Mouse (Mus musculus) frontal cortex, postnatal 25 days (tissue): ENCODE results near the gene Leng8.
"Not testable (repeated sequence)": the region's sequence is repeated elsewhere in the genome, so short reads cannot be mapped to it uniquely, and the experiment has no call there.

ENCODE experiments used
- DNase-seq, 2 experiments: peaks; one replicate each; pipeline ENCODE4 v3.0.0; 2022; ENCODE audit warnings: low spot score in 2 of 2

Gene Leng8

DNA sequence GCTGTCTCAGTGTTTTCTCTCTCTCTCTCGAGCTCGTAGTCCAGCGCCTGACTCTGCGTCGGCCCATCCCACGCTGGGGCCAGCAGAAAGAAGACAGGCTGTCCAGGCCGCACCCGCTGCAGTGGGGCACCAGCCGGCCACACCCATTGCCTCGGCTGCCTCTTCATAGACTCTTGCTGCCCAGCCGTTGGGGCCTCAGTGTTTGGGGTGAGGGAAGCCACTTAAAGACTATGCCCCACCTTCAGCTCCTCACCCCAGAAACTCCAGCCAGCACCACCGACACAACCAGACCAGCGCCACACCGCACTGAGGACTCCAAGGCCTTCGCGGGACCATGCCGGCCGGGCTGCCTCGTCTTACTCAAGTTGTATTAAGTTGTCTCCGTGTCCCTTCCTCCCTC is 10.5 kb downstream of the Leng8 start:
- no peak for DNase-seq

DNA sequence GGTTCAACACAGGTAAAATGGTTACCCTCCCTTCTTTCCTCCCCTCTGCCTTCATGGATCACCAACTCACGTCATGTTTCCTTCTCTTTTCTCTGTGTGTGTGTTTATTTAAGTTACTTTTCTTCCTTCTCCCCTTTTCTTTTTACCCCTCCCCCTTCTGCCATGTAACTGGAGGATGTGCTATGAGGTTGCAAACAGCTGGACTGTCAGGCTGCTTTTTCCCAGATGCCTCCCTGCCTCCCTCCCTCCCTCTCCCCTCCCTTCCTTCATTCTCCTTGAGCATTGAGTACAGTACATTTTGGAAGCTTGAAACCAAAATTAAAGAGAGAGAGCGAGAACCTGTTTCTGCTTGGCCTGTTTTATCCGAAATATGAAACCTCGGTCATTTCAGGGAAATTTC is 11.0 kb downstream of the Leng8 start:
- no peak for DNase-seq

DNA sequence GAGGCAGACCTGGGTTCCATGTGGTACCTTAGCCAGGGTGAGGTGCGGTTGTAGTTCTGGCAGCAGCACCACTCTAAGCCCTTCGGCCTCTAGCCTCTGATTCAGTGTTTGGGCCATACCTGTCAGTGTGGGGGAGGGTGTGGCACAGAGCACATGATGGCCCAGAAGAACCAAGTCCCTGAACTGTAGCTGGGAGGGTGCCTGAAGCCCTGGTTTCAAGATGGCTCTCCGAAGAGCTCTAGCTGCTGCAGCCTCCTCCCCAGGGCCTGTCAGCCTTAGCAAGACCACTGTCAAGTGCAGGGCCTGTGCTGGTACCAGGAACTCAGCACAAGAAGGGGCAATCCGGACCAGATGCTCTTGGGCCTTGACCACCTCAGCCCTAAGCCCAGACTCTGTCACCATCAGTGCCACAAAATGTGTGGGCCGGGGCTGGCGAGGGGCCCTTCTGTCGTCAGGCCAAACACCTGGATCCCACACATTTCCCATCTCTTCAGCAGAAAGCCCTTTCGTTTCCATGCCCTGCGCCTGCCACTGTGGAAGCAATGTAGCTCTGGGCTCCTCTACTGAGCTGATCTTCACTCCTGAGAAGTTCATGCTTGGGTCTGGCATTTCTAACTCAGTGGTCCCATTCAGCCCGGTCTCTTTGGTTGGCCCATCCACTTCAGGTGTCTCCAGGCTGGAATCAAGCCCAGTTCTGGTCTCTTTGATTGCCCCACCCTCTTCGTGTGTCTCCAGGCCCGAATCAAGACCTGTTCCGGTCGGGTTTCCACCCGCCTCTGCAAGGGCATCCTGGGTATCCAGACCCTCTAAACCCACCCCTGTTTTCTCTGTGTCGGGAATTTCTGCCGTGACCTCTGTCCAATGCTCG is 11.7 kb downstream of the Leng8 start:
- peak in 1 of 2 experiments; percentile 11 for DNase-seq

DNA sequence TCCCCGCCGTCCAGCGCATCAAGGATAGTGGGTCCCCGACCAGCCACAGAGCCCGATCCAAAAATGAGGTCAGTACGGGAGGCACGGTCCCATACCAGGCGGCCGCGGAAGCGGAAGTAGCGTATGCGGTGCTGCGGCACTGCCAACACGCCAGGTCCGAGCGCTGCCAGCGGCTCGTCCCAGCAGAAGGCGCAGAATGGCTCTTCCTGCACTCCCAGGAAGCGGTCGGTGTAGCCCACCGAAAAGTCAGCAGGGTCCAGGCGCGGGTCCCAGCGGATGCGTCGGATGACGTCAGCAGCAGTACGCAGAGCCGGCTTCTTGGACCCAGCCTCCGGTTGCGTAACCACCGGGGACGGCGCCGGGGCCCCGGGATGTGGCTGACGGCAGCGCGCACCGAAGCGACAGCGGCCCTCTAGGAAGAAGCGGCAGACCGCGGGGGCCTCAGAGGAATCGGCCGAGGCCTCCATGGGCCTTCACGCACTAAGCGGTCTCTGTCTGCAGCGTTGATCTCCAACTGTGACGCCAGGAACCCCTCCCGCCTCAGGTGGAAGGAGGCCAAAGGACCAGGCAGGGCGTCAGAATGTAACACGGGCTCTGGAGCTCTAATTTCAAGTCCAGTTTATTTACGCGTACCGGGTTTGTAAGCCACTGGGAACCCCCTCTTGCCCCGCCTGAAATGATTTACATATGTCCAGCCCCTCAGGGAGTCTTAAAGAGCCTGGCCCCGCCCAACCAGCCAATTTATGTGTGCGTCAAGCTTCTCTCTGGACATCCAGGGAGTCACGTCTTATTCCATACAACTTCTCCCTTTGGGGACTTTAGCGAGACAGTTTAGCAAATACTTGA is 12.6 kb downstream of the Leng8 start:
- peak; percentile 77 to 83 for DNase-seq

DNA sequence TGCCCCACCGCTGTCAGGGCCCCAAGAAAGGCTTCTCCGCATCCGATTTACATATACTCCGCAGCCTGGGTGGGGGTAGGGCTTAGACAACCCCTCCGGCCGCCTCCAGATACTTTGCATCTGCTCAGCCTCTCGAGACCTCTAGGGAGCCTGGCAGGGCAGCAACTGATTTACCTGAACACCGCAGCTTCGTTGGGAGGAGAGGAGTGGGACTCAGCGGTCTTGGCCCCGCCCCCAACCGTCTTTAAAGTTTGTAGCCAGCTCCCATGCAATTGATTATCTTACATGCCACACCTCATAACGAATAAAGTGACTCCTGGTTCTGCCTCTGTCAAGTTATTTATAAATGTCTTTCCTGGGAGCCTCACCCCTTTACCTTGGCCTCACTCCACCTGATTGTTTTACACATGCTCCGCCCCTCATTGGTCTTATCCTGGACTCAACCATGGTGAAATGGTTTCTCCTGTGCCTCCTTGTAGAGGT is 13.3 kb downstream of the Leng8 start, which contains the start of gene Leng9:
TSS of gene Leng9 (minus strand) at position 316 of the 483 bp plus-strand sequence.
- DNase-seq = peak in 1 of 2 experiments; percentile 25

DNA sequence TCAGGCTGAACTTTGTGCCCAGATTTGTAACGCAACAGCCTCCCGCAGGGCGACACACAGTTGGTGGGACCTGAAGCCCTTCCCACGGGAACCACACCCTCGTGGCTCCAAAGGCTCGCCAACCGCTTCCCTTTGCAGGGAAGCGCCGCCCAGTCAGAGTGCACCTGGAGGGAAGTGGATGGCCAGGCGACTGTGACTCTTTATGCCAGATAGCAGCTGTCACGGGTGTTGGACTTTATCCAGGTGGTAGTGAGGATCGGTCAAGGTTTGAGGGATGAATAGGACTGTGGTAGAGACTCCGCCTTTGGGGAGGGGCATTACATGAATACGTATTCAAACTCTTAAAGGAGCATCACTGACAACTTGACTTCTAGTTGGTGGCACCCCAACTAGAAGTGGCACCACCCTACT is 14.0 kb downstream of the Leng8 start:
- DNase-seq = peak in 1 of 2 experiments; percentile 21

DNA sequence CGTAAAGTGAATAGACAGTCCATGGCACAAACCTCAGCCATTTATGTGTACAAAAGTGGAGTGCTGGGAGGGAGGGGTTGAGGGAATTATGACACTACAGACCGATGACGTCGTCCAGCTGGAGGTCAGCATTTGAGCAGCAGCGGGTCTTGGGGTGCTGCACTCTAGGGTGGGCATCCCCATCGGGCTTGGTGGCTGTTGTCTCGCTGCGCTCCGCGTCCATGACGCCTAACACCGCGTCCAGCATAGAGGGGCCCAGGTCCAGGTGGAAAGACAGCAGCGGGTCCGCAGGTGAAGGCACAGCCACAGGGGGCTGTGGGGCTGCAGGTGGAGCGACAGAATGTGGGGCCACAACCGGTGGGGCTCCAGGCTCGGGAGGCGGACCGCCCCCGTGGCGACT is 14.4 kb downstream of the Leng8 start:
- no peak for DNase-seq

DNA sequence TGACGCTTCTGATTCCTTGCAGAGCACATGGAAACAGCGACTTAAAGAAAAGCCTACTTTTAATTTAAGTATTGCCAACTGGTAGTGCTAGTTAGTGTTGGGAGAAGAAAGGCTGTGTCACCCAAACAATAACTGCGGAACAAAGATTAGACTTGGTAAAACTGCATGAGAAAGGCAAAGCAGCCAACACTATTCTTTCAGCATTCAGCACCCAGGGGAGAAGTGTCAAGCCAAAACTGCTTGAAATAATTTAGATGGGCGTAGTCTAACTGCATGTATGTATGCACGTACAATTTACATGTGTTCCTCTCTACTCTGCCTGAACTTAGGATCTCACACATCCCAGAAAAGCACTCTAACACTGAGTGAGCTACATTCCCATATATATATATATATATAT is 17.5 kb downstream of the Leng8 start:
- no peak for DNase-seq

DNA sequence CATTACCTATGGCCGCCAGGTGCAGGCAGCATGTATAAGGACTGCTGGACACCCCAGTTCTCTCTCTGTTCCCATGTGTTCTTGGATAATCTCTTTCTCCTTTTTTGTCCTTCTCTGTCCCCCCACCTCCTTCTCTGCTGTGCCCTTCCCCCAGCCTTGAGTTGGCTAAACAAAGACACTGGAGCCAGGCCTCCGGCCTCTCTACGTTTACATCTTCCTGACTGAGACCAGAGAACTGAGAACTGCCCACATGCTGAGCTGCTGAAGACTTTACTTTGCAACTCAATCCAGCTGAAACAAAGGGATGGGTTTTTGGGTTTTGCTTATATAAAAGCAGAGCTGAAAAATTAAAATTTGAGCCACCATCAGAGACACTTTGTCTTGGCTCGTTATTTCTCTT is 18.1 kb downstream of the Leng8 start:
- no peak for DNase-seq

DNA sequence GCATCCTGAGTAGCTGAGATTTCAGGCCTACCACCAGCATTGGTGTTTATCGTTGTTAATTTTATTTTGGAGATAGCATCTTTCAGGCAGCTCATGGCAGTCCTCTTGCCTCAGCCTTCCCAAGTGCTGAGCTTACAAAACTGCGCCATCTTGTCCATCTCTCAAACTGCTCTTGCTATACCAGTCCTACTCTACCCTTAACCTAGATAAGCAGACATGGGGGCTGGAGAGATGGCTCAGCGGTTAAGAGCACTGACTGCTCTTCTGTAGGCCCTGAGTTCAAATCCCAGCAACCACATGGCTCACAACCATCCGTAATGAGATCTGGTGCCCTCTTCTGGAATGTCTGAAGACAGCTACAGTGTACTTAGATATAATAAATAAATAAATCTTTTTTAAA is 24.8 kb downstream of the Leng8 start:
- not testable (repeated sequence) for DNase-seq

DNA sequence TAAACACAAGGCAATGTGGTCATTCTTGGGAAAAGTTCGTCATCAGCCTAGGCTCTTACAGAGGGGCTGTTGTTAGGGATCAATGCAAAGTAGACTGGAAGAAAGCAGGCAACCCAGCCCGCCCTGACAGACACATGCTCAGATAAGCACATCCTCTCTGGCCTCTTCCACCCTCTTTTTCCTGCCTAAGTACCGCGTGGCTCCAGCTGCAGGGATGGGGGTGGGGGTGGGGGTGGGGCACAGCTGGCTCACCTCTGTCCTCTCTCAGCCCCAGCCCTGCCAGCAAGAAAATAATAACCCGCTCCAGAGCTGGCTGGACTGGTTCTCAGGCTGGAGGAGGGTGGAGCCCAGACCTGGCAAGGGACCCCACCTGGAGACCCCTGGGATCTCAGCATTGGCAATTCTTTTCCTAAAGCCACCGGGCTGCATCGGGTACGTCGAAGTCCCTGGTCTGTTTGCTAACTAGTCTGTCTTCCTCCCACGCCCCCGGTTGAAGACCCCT is 26.8 kb downstream of the Leng8 start:
- DNase-seq = no peak

DNA sequence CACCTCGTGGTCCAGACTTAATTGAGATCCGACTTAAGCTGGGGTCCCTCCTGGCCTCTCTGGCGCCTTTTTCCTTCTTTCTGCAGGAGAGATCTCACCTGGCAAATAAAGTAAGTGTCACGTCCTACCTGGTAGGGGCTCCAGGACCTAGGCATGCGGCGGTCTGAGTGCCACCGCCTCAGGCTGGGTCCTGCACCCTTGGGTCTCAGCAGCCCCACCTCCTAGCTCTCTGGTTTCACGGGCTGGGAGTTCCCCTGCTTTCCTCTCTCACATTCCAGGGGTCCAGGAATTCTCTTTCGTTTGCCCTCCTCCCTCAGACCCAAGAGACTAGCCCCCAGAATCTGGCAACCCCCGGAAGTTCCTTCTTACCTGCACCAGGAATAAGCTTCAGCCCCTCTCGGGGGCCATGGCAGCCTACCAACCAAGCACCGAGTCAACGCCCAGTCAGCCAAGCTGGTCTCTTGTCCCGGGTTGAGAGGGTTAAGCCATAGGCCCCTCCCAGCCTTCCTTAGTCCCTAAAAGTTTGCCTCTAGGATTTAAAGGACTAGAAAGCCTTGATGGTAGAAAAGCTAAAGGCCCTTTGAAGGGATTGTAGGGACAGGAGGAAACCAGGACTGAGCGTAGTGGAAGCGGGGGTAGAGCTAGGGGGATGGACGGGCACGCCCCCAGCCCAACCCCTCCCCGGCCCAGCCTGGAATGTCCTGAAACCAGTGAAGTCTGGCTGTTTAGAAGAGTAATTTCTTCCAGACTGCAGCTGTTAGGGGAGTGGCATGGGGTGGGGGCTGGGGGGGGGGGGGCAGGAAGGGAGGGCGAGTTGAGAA is 27.5 kb downstream of the Leng8 start, which contains the start of gene Cdc42ep5:
TSS of gene Cdc42ep5 (minus strand) at position 771 of the 821 bp plus-strand sequence.
- no peak for DNase-seq

DNA sequence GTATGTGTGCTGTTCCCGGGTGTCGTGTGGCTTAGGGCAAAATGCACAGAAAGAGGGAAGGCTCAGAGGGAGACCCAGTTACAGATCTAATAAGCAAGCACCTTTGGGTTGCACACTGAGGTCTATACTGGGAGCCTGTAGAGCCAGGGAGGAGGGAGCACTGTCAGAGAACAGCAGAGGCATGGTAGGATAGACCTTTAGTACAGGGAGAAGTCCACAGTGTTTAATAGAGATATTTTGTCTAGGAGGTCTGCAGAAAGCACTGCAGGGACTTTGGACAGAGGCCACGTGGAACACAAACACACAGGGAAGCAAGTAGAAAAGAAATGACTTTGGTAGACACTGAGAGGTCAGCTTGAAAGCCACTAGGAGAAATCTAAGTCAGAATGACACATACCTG is 28.4 kb downstream of the Leng8 start:
- no peak for DNase-seq

DNA sequence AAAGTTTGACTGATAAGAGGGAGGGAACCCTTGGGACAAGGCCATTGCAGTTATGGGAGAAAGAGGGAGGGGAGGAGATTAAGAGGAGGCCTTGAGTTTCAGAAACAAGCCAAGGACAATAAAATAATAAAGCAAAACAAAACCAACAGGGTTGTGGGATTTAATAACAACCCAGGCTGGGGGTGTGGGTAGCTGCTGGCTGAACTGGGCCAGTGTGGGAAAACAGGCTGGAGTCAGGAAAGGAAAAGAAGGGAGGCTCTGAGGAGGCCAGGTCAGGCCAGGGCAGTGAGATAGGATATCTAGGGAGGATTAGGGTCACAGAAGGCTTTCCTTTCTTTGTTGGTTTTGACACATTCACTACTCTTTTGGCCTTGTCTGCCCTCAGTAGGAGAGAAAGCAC is 30.3 kb downstream of the Leng8 start:
- DNase-seq = no peak

DNA sequence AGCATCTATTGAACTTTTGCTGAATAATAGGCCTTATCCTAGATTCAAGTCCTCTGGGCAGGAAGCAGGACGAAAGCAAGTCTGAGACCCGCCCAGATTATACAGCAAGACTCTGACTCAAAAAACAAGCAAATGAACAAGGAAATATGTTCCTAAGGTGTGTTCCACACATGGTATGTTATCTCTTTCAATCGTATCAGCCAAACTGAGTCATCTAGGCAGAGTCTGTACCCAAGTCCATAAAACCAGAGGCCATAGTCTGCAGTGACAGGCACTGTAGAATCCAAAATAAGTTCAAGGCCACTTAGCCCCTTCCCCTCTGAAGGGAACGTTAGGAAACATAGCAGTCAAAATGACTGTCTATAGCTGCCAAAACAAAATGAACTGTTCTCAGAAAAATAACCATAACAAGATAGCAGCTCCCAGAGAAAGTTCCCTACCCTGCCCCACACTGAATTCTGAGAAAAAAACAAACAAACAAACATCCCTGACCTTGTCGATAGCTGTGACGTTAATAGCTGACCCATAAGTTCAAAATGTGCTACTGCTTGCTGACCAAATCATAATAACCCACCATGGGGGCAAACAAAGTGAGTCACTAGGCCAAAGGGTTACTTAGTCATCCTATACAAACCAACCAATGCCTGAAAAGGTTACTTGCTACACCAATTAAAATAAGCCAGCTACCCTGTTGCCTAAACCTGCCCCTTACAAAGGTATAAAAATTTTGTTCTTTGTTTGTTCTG is 33.5 kb downstream of the Leng8 start:
- DNase-seq = no peak

DNA sequence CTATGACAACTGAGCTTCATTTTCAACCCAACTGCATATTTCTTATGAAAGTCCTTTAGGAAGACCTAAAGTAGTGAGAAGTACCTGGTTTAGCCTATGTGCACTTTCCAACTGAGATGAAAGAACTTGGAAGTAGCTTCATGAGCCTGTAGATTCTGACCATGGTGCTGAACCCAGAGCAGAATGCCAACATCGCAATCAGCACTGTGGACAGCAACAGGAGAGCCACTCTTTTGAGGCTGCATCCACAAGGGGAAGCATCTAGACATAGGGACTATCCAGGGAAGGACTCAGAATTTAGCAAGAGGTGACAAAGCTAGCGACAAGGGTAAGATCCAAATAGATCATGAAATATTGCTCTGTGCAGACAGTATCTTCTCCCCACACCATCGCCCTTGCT is 41.6 kb downstream of the Leng8 start:
- DNase-seq = no peak
